Mouse (Mus musculus) right cerebral cortex, postnatal 25 days (tissue): Measurements from ENCODE around the gene Lrrtm3.
A peak's percentile ranks its signal among the peaks of the same experiment; 100 is the strongest.

Source experiments
- DNase-seq: peaks from one replicate; pipeline ENCODE4 v3.0.0; 2022

The Lrrtm3 gene

GRCm38 (mm10) chr10:63886449-63887088, 203.5 kb downstream of the Lrrtm3 start:
- DNase-seq = peak; percentile 6

DNA sequence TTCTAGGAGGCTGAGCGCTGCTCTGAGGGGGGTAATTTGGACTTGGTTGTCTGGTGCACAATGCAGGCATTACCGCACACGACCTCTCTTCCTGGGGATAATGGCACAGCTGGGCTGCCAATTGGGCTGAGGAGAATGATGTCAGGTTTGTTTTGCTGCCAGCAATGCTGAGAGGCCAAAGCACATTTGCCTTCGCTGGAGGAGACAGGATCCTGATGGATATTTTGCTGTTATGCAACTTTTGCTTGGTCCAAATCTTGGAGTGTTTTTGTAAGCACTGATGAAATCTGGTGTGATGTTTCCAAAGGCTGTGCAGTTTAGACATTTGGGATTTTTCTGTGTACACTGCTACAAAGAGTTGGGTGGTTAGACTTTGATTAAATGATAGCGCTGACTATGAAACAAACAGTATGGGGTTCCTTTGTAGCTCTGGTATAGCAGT, 209.6 kb downstream of the Lrrtm3 start:
- no peak for DNase-seq
